Mouse (Mus musculus) CH12.LX (cell line): Measurements from ENCODE around the gene 1700113H08Rik. TPM values are rescaled to one million over a fixed set of nuclear protein-coding genes. Genes with fewer than 3 reads are reported as not detected.

Experiments used
- DNase-seq: peaks from one replicate; pipeline ENCODE4 v3.0.0-alpha.2; 2013; ENCODE audit errors: extremely low read depth
- H3K27ac ChIP-seq: 2 replicates; pipeline ENCODE4 v1.5.1; 2012; ENCODE audit warnings: low read depth, mild to moderate bottlenecking, control low read depth, moderate library complexity; ENCODE audit not compliant: insufficient read depth
- H3K27me3 ChIP-seq: replicated peaks from 2 replicates; pipeline ENCODE3; 2012; ENCODE audit warnings: inconsistent platforms
- H3K36me3 ChIP-seq, 2 experiments: replicated peaks in 1 of 2; 2 replicates each; pipeline versions ENCODE3 to v1.6.1; 2012; ENCODE audit warnings: inconsistent platforms in 1 of 2, low read length in 1 of 2, mild to moderate bottlenecking in 1 of 2, mixed read lengths in 1 of 2, moderate library complexity in 1 of 2; ENCODE audit not compliant: control insufficient read depth in 1 of 2, insufficient read depth in 1 of 2
- H3K4me1 ChIP-seq, 2 experiments: 2 replicates each; pipeline ENCODE4 v1.6.1; 2012; ENCODE audit warnings: inconsistent platforms in 1 of 2, moderate library complexity in 1 of 2; ENCODE audit not compliant: insufficient read depth in 2 of 2, control insufficient read depth in 1 of 2
- H3K4me2 ChIP-seq: 2 replicates; pipeline ENCODE4 v1.6.1; 2012; ENCODE audit warnings: low read depth, mild to moderate bottlenecking, control low read depth; ENCODE audit not compliant: poor library complexity, insufficient read depth, severe bottlenecking
- H3K4me3 ChIP-seq, 3 experiments: fragments of 150-350 bp in 1 of 3; sonication (generic) in 1 of 3; replicated peaks in 1 of 3; 2 replicates each; pipeline versions ENCODE3 to v1.5.1; 2011 to 2012; ENCODE audit warnings: low read depth in 2 of 3, low read length in 2 of 3, mild to moderate bottlenecking in 2 of 3, moderate library complexity in 2 of 3, control low read depth in 1 of 3, improper control_type of control experiment in 1 of 3, inconsistent platforms in 1 of 3, mixed read lengths in 1 of 3; ENCODE audit not compliant: poor library complexity in 1 of 3
- H3K79me2 ChIP-seq: replicated peaks from 2 replicates; pipeline ENCODE4 v1.6.1; 2012; ENCODE audit warnings: mild to moderate bottlenecking, moderate library complexity; ENCODE audit not compliant: control insufficient read depth, poor library complexity, insufficient read depth, severe bottlenecking; ENCODE audit errors: extremely low read depth
- H3K9ac ChIP-seq: 2 replicates; pipeline ENCODE4 v1.6.1; 2012; ENCODE audit warnings: low read depth, mild to moderate bottlenecking, control low read depth, moderate library complexity; ENCODE audit not compliant: insufficient read depth
- H3K9me3 ChIP-seq: replicated peaks from 2 replicates; pipeline ENCODE3; 2012; ENCODE audit warnings: low read length, inconsistent platforms, mixed read lengths
- CHD1 ChIP-seq: IDR thresholded peaks from 2 replicates; pipeline ENCODE4 v1.6.1; 2012; ENCODE audit warnings: low read depth, low read length, improper control_type of control experiment, inconsistent platforms
- E2F4 ChIP-seq: IDR thresholded peaks from 2 replicates; pipeline ENCODE4 v1.6.1; 2011; ENCODE audit warnings: low read depth, low read length, improper control_type of control experiment; ENCODE audit not compliant: insufficient replicate concordance
- MEF2A ChIP-seq: IDR thresholded peaks from 2 replicates; pipeline ENCODE4 v1.6.1; 2014; ENCODE audit warnings: low read depth, mild to moderate bottlenecking, inconsistent platforms, low read length, improper control_type of control experiment, borderline replicate concordance
- POLR2A ChIP-seq: IDR thresholded peaks from 2 replicates; pipeline ENCODE4 v1.6.1; 2011; ENCODE audit warnings: low read depth, mild to moderate bottlenecking, improper control_type of control experiment, low read length
- RCOR1 ChIP-seq: conservative IDR thresholded peaks from 2 replicates; pipeline ENCODE4 v1.6.1; 2012; ENCODE audit warnings: low read depth, mild to moderate bottlenecking, inconsistent platforms, low read length, improper control_type of control experiment
- SMC3 ChIP-seq: IDR thresholded peaks from 2 replicates; pipeline ENCODE4 v1.6.1; 2011; ENCODE audit warnings: low read depth, low read length, improper control_type of control experiment
- ZC3H11A ChIP-seq: IDR thresholded peaks from 2 replicates; pipeline ENCODE4 v1.6.1; 2012; ENCODE audit warnings: low read depth, mild to moderate bottlenecking, inconsistent platforms, low read length, improper control_type of control experiment
- dilution Hi-C: fragments of 300-500 bp; cut with MboI; formaldehyde crosslinking; loops from 2 replicates; pipeline ENCODE4 v1.14.3; 2020; ENCODE audit warnings: low sequenced_read_pairs; ENCODE audit not compliant: extremely low pct_unique_long_range_greater_than_20kb, extremely low pct_ligation_motif_present
- in situ Hi-C: fragments of 300-500 bp; cut with MboI; formaldehyde crosslinking; loops from 3 replicates; pipeline ENCODE4 v1.14.3; 2019; ENCODE audit warnings: low sequenced_read_pairs, low pct_ligation_motif_present, low pct_unique_long_range_greater_than_20kb, mixed read lengths
- polyA plus RNA-seq: library from polyadenylated mRNA; unstranded; fragments of >175 nt; gene quantifications from 2 replicates; pipeline ENCODE4 v1.2.1, GENCODE M21; 2012; ENCODE audit warnings: low read depth; ENCODE audit not compliant: insufficient read length
- total RNA-seq, 2 experiments: library from RNA; depleted of rRNA; stranded (reverse); fragments of 300-350 nt in 1 of 2; fragments of >200 nt in 1 of 2; gene quantifications; 2 replicates each; pipeline ENCODE4 v1.2.3; 2012 to 2014

Gene 1700113H08Rik
- total and polyA plus RNA-seq, 3 experiments = not detected

GRCm38 (mm10) chr10:87275075-87275474 is 217.2 kb downstream of the 1700113H08Rik start:
- Histone ChIP-seq H3K9me3 (no peaks in the 10 kb centered on the region), H3K36me3 (no peaks in the 10 kb centered on the region), H3K4me2 (no peak overlapping the region), H3K4me1 (no peaks in the 10 kb centered on the region), H3K27ac (no peak overlapping the region), H3K9ac (no peak overlapping the region), H3K27me3 (no peaks in the 10 kb centered on the region), H3K79me2 (no peaks in the 10 kb centered on the region), H3K4me3 (no peak overlapping the region)
- no peak for DNase-seq
- in situ Hi-C loops = no loop called here
- dilution Hi-C loops = no loop called here
- TF ChIP-seq CHD1 = no peak
- TF ChIP-seq POLR2A = no peak
- TF ChIP-seq RCOR1 = no peak
- TF ChIP-seq MEF2A = no peak
- no peak for TF ChIP-seq SMC3
- no peak for TF ChIP-seq E2F4
- TF ChIP-seq ZC3H11A = no peak

Other genes with a start within 250 kb of the 1700113H08Rik start
- gene Stab2, start 50.0 kb upstream of the 1700113H08Rik start, total RNA-seq (2012; rRNA removed) = not detected in 2 replicates
- not detected in 2 replicates for gene Stab2, start 50.0 kb upstream of the 1700113H08Rik start, total RNA-seq (2014; rRNA removed)
- gene Stab2, start 50.0 kb upstream of the 1700113H08Rik start, polyA plus RNA-seq = 0.09 and 0.12 TPM in 2 replicates